18 mouse cellular contexts compared by ENCODE assay signal in the genomic region with DNA sequence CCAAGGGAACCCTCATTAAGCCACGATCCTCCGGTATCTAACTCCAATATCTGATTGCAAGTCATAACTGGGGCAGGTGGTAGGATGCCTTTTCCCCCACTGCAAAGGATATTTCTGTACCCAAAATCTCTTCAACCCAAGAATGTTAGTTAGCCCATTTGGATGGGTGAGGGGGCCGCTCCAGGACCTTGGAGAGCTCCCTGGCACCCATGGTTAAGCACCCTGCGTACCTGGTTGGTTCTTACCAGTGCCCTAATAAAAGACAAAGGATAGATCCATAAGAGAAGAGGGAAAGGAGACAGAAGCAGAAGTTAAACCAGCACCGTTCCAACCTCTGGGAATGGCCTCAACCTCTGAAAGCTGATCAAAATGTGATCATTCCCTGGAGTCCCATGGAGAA.
DNase-seq lines count a peak whose midpoint lies in the region; ATAC-seq and TF ChIP-seq lines count a peak whose summit lies in the region.
"Had no signal": no experiment of that assay in that cellular context is flagged by ENCODE, and none has a peak within 500 bp of the region (broad histone marks: within the 10 kb centered on the region; RNA-seq: fewer than 3 reads in every experiment).

No protein-coding gene starts in this region.

- H3K4me3 ChIP-seq in ES-E14 (ENCODE audit: insufficient read depth in 1 of 2, low read depth in 1 of 2, low read length in 2 of 2, poor library complexity in 1 of 2, severe bottlenecking in 1 of 2), result no peak overlapping the region
- H3K4me3 ChIP-seq: heart, embryonic 12.5 days; hindbrain, embryonic 12.5 days; kidney, embryonic 15.5 days; limb, embryonic 12.5 days; midbrain, embryonic 10.5 days had no signal

- no peaks in the 10 kb centered on the region for H3K9me3 ChIP-seq in ES-E14 (ENCODE audit: control insufficient read depth, insufficient read depth, low read depth, low read length)
- H3K9me3 ChIP-seq: hindbrain, embryonic 12.5 days; kidney, embryonic 15.5 days; limb, embryonic 12.5 days; midbrain, embryonic 10.5 days had no signal

- no peaks in the 10 kb centered on the region for H3K36me3 ChIP-seq in ES-E14 (ENCODE audit: control insufficient read depth, insufficient read depth, low read length, poor library complexity, severe bottlenecking)
- H3K36me3 ChIP-seq: heart, embryonic 12.5 days; hindbrain, embryonic 12.5 days; kidney, embryonic 15.5 days; limb, embryonic 12.5 days; midbrain, embryonic 10.5 days had no signal

- no peak for ATAC-seq in erythroid progenitor cell, adult 5-6 weeks (replicated peaks; ENCODE audit: low FRiP score, poor library complexity, severe bottlenecking)
- ATAC-seq: forebrain, embryonic 16.5 days; Patski had no signal

- no peak overlapping the region for H3K9ac ChIP-seq in ES-E14 (ENCODE audit: insufficient read depth, low read depth, low read length, poor library complexity, severe bottlenecking)
- H3K9ac ChIP-seq: heart, embryonic 12.5 days; hindbrain, embryonic 12.5 days; kidney, embryonic 15.5 days; limb, embryonic 12.5 days had no signal

- H3K27ac ChIP-seq in ES-E14 (ENCODE audit: insufficient read depth, low read depth, low read length, poor library complexity, severe bottlenecking), result no peak overlapping the region
- H3K27ac ChIP-seq: hindbrain, embryonic 12.5 days; kidney, embryonic 15.5 days; limb, embryonic 12.5 days; midbrain, embryonic 10.5 days had no signal

- in situ Hi-C loops in ES-E14 (cut with MboI; ENCODE audit: low sequenced_read_pairs in 2 of 2, unreplicated experiment in 2 of 2), result no loop called here

- no peaks in the 10 kb centered on the region for H3K4me1 ChIP-seq in ES-E14 (ENCODE audit: control insufficient read depth in 2 of 2, insufficient read depth in 2 of 2, low read length in 2 of 2, poor library complexity in 1 of 2)
- H3K4me1 ChIP-seq: heart, embryonic 12.5 days; hindbrain, embryonic 12.5 days; kidney, embryonic 15.5 days; limb, embryonic 12.5 days had no signal

- peak; percentile 62 to 65 for DNase-seq in kidney, postnatal 4 days
- DNase-seq in kidney, adult 8-10 months, result no peak
- peak; percentile 46 for DNase-seq in ES-E14 (ENCODE audit: low read depth, low spot score)
- DNase-seq in embryo, embryonic 10 days (ENCODE audit: low spot score), result peak; percentile 16
- peak; percentile 1 for DNase-seq in induced T-regulatory cell, adult 2 months (ENCODE audit: low read depth)
- DNase-seq in urinary bladder, postnatal 4 days (ENCODE audit: low spot score in 2 of 2), result no peak
- no peak for DNase-seq in frontal cortex, postnatal 25 days (ENCODE audit: low spot score in 2 of 2)
- DNase-seq: adrenal gland, postnatal 14 days; cerebellum, adult 9-11 months; gastrocnemius, postnatal 25 days had no signal

TF ChIP-seq in ES-E14, 5 proteins besides CTCF, POLR2A, EP300 and RAD21:
- no peak for TF ChIP-seq CHD2 (IDR thresholded peaks at IDR 0.05; ENCODE audit: low read depth, low read length)
- no peak for TF ChIP-seq ZNF384 (IDR thresholded peaks at IDR 0.05; ENCODE audit: low read depth, low read length)
- no peak for TF ChIP-seq MAFK (IDR thresholded peaks at IDR 0.05; ENCODE audit: insufficient read depth, low read depth, low read length)
- TF ChIP-seq HCFC1 (IDR thresholded peaks at IDR 0.05; ENCODE audit: borderline replicate concordance, insufficient read depth, low read length), result no peak
- TF ChIP-seq ZC3H11A (IDR thresholded peaks at IDR 0.05; ENCODE audit: borderline replicate concordance, low read depth, low read length), result no peak

Comparison
In these comparisons a context has a peak if more than half of its experiments do, and no peak if none do; other contexts are left out.
1. DNase-seq: peak in kidney, postnatal 4 days (2 of 2), ES-E14 (single experiment), embryo, embryonic 10 days (single experiment) and induced T-regulatory cell, adult 2 months (single experiment); none in kidney, adult 8-10 months (0 of 2), urinary bladder, postnatal 4 days (0 of 2) and frontal cortex, postnatal 25 days (0 of 2).